Mouse (Mus musculus): Measurements from ENCODE around the gene Lcmt2.

Gene Lcmt2

DNA sequence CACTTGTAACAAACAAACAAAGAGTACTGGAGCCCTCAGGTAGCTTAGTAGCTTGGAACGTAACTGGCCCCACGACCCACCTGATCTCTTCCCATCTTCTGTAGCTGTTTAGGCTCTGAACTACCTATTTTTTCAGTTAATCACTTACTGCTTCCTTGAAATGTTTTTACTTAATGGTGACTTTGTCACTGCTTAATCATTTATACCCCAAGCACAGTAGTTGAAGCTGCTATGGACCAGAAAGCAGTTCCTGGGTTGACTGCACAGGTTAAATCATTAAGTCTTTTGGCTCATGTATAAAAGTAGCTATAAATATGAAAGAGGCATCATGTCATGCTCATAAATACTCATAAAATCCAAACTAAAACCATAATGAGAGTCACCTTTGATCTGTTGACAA is 25.0 kb downstream of the Lcmt2 start:
- no peak for DNase-seq (ENCODE audit: low read depth, low spot score)

DNA sequence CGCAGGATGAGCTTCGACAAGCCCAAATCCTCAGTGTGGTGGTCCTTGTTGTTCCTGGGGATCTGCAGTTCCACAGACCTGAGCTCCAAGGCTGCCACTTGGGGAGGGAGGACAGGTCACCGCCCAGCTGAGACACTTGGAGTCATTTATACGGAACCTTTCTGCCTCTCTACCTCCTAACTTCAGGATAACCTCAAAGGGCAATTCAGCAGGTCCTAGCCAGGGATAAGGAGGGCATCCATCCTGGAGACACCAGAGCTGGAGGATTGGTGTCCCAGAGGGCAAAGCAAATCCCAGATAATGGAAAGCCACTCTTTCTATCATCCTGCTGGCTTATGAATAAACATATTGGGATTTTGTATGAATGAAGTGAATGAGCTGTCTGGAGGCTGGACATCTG is 30.8 kb downstream of the Lcmt2 start, which contains the start of gene Tgm7:
Tgm7 (minus strand) TSS at position 101 of the 400 bp plus-strand sequence.
- DNase-seq (ENCODE audit: low read depth, low spot score) = no peak

DNA sequence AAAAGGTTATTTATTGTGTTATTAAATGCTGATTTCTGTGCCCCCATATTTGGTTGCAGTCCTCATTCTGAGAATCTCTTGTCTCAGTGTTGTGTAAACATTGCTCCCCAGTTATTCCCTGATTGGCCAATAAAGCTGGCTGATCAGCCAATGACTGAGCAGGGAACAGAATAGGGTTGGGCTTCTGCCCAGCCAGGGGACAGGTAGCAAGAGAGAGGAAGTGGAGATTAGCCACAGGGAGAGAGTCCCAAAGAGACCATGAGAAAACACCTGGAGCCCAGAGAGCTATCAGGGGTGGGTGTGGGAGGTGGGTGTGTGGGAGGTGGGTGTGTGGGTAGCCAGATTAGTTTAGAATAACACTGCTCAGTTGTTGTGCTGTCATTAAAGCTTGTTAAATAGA is 34.5 kb downstream of the Lcmt2 start:
- DNase-seq (ENCODE audit: low read depth, low spot score) = no peak

DNA sequence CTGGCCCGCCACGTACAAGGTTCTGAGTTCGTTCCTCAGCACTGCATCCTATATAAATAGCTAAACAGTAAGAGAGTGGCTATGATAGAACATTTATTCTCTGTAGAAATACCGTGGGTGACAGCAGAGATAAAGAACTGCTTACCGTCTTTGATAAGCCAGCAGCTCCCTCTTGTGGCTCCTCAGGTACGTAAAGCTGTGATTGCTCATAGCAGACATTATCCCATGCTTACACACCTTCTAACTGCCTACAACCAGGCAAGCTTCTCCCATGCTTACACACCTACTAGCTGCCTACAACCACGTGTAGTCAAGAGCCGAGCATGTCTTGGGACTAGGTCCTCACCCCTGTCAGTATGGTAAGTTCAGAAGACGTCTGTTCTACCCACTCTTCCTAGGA is 38.4 kb downstream of the Lcmt2 start:
- peak; percentile 68 for DNase-seq (ENCODE audit: low read depth, low spot score)

DNA sequence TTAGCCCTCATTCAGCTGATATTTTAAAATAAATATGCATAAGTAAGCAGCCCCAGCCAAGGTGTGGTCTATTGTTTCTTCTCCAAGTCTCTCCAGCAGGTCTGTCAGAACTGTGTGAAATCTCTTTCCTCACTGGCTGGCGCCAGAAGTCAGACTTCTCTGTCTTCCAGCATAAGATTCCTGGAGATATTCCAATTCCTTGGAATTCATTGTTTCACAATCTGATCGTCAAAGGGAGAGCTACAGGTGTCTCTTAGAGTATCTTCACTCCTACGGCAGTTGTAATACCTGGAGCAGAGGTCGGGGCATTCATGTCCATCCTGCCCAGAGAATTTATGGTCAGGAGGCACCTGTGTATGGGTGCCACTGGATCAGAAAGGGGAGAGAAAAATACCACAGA is 50.7 kb downstream of the Lcmt2 start:
- DNase-seq (ENCODE audit: low read depth, low spot score) = no peak

DNA sequence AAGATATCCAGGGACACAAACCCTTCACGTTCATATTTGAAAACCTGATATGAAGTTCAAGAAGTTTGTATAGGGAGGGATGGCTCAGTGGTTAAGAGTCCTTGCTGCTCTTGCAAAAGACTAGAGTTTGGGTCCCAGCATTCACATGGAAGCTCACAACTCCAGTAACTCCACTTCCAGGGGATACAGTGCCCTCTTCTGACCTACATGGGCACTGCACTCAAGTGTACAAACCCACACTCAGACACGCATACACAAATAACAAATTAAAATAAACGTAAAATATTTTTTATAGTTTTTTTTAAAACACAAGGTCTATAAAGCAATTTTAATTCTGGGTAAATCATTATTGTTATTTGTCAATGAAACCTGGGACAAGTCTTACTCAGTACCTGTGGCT is 51.9 kb downstream of the Lcmt2 start:
- peak; percentile 34 for DNase-seq (ENCODE audit: low read depth, low spot score)

DNA sequence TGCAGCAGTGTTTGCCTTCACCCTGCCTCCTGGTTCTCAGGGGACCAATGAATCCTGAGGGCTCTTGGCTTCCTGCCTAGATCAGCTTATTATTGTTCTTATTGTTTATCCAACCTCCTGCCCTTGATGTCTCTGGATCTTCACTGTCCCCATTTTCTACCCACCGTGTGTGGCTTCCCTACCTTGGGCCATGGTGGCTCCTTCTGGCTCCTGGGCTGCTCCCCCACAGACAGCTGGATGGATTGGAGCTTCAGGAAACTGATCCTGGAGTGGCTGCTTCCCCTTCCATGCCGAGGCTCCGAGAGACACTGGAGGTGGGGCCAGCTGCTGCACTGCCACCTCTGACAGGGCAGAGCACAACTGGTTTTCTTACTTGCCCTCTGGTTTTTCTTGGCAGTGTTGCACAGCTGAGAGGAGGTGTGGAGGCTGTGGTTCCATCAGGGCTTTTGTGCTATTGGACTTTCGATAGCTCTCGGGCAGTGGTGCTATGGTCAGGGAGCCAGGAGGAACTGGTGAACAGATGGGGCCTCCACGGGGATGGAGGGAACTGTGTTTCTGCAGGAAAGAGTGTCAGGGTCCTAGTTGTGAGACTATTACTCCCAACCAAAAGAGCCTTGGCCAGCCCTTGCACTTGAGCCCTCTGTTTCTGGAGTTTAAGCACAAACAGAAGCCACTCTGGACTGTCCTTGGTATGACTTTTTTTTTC is 54.8 kb downstream of the Lcmt2 start, which contains the start of gene Tgm5:
Tgm5 (minus strand) TSS at position 362 of the 706 bp plus-strand sequence.
- DNase-seq (ENCODE audit: low read depth, low spot score) = no peak

DNA sequence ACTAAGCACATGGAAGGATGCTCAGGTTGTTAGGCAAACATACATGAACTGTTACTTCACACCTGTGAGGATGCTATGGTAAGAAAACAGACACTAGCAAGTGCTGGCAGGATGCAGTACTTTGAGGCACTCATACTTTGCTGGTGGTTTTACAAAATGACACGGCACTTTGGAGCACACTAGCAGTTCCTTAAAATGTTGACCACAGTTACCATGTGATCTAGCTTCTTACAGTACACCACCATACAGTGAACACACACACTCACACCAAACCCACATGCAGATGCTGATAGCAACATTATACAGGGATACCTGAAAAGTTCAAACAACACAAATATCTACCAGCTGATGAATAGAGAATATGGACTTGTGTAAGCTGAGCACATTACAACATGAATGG is 57.8 kb downstream of the Lcmt2 start:
- DNase-seq (ENCODE audit: low read depth, low spot score) = no peak
